Mouse (Mus musculus) midbrain, embryonic 16.5 days (tissue): ENCODE measurements around the gene Galnt4. TPM values are rescaled to one million over a fixed set of nuclear protein-coding genes. Genes with fewer than 3 reads are reported as not detected.

Experiments used
- ATAC-seq: fragments of 200-750 bp; cut with Nextera tagmentation; 2 replicates; pipeline ENCODE4 v1.8.0; 2017; ENCODE audit warnings: moderate TSS enrichment
- H3K27ac ChIP-seq: fragments of 300-500 bp; sonication (generic); 2 replicates; pipeline ENCODE4 v1.5.1; 2014; ENCODE audit warnings: mild to moderate bottlenecking, low read length, mixed read lengths
- H3K27me3 ChIP-seq: fragments of 300-500 bp; sonication (generic); 2 replicates; pipeline ENCODE4 v1.6.1; 2014; ENCODE audit warnings: low read depth, low read length, mixed read lengths; ENCODE audit not compliant: control insufficient read depth, insufficient read depth
- H3K36me3 ChIP-seq: fragments of 300-500 bp; sonication (generic); 2 replicates; pipeline ENCODE4 v1.6.1; 2014; ENCODE audit warnings: mild to moderate bottlenecking, low read length, moderate library complexity, mixed read lengths; ENCODE audit not compliant: control insufficient read depth, insufficient read depth
- H3K4me1 ChIP-seq: fragments of 300-500 bp; sonication (generic); 2 replicates; pipeline ENCODE4 v1.6.1; 2014; ENCODE audit warnings: mild to moderate bottlenecking, low read length, mixed read lengths; ENCODE audit not compliant: control insufficient read depth, insufficient read depth
- H3K4me2 ChIP-seq: fragments of 300-500 bp; sonication (generic); 2 replicates; pipeline ENCODE4 v1.6.1; 2014; ENCODE audit warnings: mild to moderate bottlenecking, low read length, mixed read lengths
- H3K4me3 ChIP-seq: fragments of 300-500 bp; sonication (generic); 2 replicates; pipeline ENCODE4 v1.5.1; 2014; ENCODE audit warnings: low read depth, mild to moderate bottlenecking, low read length, moderate library complexity, mixed read lengths
- H3K9ac ChIP-seq: fragments of 300-500 bp; sonication (generic); 2 replicates; pipeline ENCODE4 v1.6.1; 2014; ENCODE audit warnings: low read depth, low read length, mixed read lengths
- H3K9me3 ChIP-seq: fragments of 300-500 bp; sonication (generic); replicated peaks from 2 replicates; pipeline ENCODE4 v1.6.1; 2014; ENCODE audit warnings: mild to moderate bottlenecking, low read length, mixed read lengths; ENCODE audit not compliant: control insufficient read depth, poor library complexity, severe bottlenecking
- WGBS: fragments of 180-500 bp; shearing (Covaris S2); extraction: QIAGEN DNeasy Blood & Tissue Kit; methylation state at CpG from one replicate; pipeline ENCODE4 v1.1.7; 2014; 5-methylcytosine and 5-hydroxymethylcytosine counted together
- polyA plus RNA-seq: library from polyadenylated mRNA; unstranded; fragments of >200 nt; fragmentation: Nextera tagmentation; extraction: Ambion mirVana; gene quantifications from 2 replicates; pipeline ENCODE4 v1.2.1, GENCODE M21; 2015

The Galnt4 gene
- polyA plus RNA-seq, 1 experiment from 2014 or later: 2.6 TPM

- Histone ChIP-seq H3K27me3 (no peaks in the 10 kb centered on the region), H3K36me3 (peaks cover 17% of the 10 kb centered on the region), H3K9me3 (no peaks in the 10 kb centered on the region), H3K4me2 (peak within 1 kb of the TSS; percentile 96), H3K4me1 (peaks cover 22% of the 10 kb centered on the region), H3K9ac (peak within 1 kb of the TSS; percentile 95), H3K4me3 (peak within 1 kb of the TSS; percentile 97), H3K27ac (peak within 1 kb of the TSS; percentile 93)
- peak; percentile 97 for ATAC-seq
- under 1% methylated on average over 102 of the region's 106 CpGs for WGBS
These were observed 992 bp upstream of the Galnt4 start, which contains the start of gene Poc1b for GRCm38 (mm10) chr10:99106703-99107631. Gene Poc1b (plus strand): TSS chr10:99107036.

- 33% methylated on average over 12 of the region's 12 CpGs for WGBS
- no peak for ATAC-seq
- Histone ChIP-seq H3K36me3 (peaks cover 17% of the 10 kb centered on the region), H3K4me2 (peak overlapping the region; percentile 96), H3K4me1 (peaks cover 26% of the 10 kb centered on the region), H3K27ac (no peak overlapping the region), H3K27me3 (no peaks in the 10 kb centered on the region), H3K9ac (peak overlapping the region; percentile 95), H3K4me3 (peak overlapping the region; percentile 97), H3K9me3 (no peaks in the 10 kb centered on the region)
These were observed 548 bp downstream of the Galnt4 start for GRCm38 (mm10) chr10:99108431-99108982.

GRCm38 (mm10) chr10:99113533-99113932, 5.6 kb downstream of the Galnt4 start:
- Histone ChIP-seq H3K36me3 (peaks cover 17% of the 10 kb centered on the region), H3K27ac (no peak overlapping the region), H3K4me1 (peaks cover 13% of the 10 kb centered on the region), H3K4me2 (no peak overlapping the region), H3K4me3 (no peak overlapping the region), H3K27me3 (no peaks in the 10 kb centered on the region), H3K9ac (no peak overlapping the region), H3K9me3 (no peaks in the 10 kb centered on the region)
- no peak for ATAC-seq
- 47% methylated on average over 3 of the region's 3 CpGs for WGBS

- Histone ChIP-seq H3K9me3 (no peaks in the 10 kb centered on the region), H3K4me3 (no peak overlapping the region), H3K9ac (no peak overlapping the region), H3K4me2 (no peak overlapping the region), H3K27ac (no peak overlapping the region), H3K36me3 (peaks cover 15% of the 10 kb centered on the region), H3K27me3 (no peaks in the 10 kb centered on the region), H3K4me1 (peaks cover 10% of the 10 kb centered on the region; the same call in 1 of the 2 replicates)
- no peak for ATAC-seq
- WGBS: 86% methylated on average over 8 of the region's 8 CpGs
These were observed 6.3 kb downstream of the Galnt4 start for GRCm38 (mm10) chr10:99114295-99114694.

- ATAC-seq: peak; percentile 14; the same call in 1 of the 2 replicates
- H3K4me3 ChIP-seq: no peak overlapping the region
- 61% methylated on average over 18 of the region's 18 CpGs for WGBS
These were observed 7.7 kb downstream of the Galnt4 start for GRCm38 (mm10) chr10:99115471-99116236.

GRCm38 (mm10) chr10:99116237-99116632, 8.3 kb downstream of the Galnt4 start:
- ATAC-seq: no peak
- Histone ChIP-seq H3K4me2 (no peak overlapping the region), H3K9me3 (no peaks in the 10 kb centered on the region), H3K27me3 (no peaks in the 10 kb centered on the region), H3K4me3 (no peak overlapping the region), H3K27ac (no peak overlapping the region), H3K4me1 (peaks cover 6% of the 10 kb centered on the region; the same call in 1 of the 2 replicates), H3K9ac (no peak overlapping the region), H3K36me3 (0 out of 2 replicates have a peak, but pooled peaks cover under 1% of the 10 kb centered on the region)
- WGBS: 68% methylated on average over 8 of the region's 8 CpGs

More at GRCm38 (mm10) chr10:99115471-99116236, 7.7 kb downstream of the Galnt4 start:
- H3K27ac ChIP-seq: no peak overlapping the region
- no peaks in the 10 kb centered on the region for H3K9me3 ChIP-seq
- H3K9ac ChIP-seq: no peak overlapping the region
- peaks cover 10% of the 10 kb centered on the region; the same call in 1 of the 2 replicates for H3K4me1 ChIP-seq
- H3K4me2 ChIP-seq: no peak overlapping the region
- H3K27me3 ChIP-seq: no peaks in the 10 kb centered on the region
- peaks cover 6% of the 10 kb centered on the region; the same call in 1 of the 2 replicates for H3K36me3 ChIP-seq

- H3K27me3 ChIP-seq: no peaks in the 10 kb centered on the region
- no peaks in the 10 kb centered on the region for H3K36me3 ChIP-seq
- no peak overlapping the region for H3K27ac ChIP-seq
- peaks cover 5% of the 10 kb centered on the region; the same call in 1 of the 2 replicates for H3K4me1 ChIP-seq
- WGBS: 94% methylated on average over 16 of the region's 16 CpGs
- H3K9me3 ChIP-seq: no peaks in the 10 kb centered on the region
- no peak overlapping the region for H3K4me3 ChIP-seq
- no peak overlapping the region for H3K9ac ChIP-seq
- no peak overlapping the region for H3K4me2 ChIP-seq
- no peak for ATAC-seq
These were observed 9.0 kb downstream of the Galnt4 start for GRCm38 (mm10) chr10:99116650-99117615.

- no peak for ATAC-seq
- Histone ChIP-seq H3K4me2 (no peak overlapping the region), H3K27me3 (no peaks in the 10 kb centered on the region), H3K4me3 (no peak overlapping the region), H3K9me3 (no peaks in the 10 kb centered on the region), H3K36me3 (no peaks in the 10 kb centered on the region), H3K9ac (no peak overlapping the region), H3K27ac (no peak overlapping the region), H3K4me1 (no peaks in the 10 kb centered on the region)
- WGBS: 82% methylated on average over 10 of the region's 10 CpGs
These were observed 9.9 kb downstream of the Galnt4 start for GRCm38 (mm10) chr10:99117876-99118275.
